Mouse (Mus musculus): ENCODE results near the gene Tro.

The Tro gene

GRCm38 (mm10) chrX:150656908-150657796 lies at the start of gene Tro:
Gene Tro, minus strand, starts transcription at chrX:150657583.
- peak; percentile 42 to 50 for DNase-seq (ENCODE audit: low spot score in 2 of 2)

- no peak for DNase-seq (ENCODE audit: low spot score in 2 of 2)
Measured at GRCm38 (mm10) chrX:150677505-150677904, 20.1 kb upstream of the Tro start.

GRCm38 (mm10) chrX:150662809-150663208 lies 5.4 kb upstream of the Tro start:
- no peak for DNase-seq (ENCODE audit: low spot score in 2 of 2)

- DNase-seq (ENCODE audit: low spot score in 2 of 2) = no peak
Measured at GRCm38 (mm10) chrX:150657797-150658118, 375 bp upstream of the Tro start.

GRCm38 (mm10) chrX:150656122-150656907 lies 1.1 kb downstream of the Tro start:
- DNase-seq (ENCODE audit: low spot score in 2 of 2) = peak; percentile 38 to 55

- DNase-seq (ENCODE audit: low spot score in 2 of 2) = no peak
Measured at GRCm38 (mm10) chrX:150636421-150636820, 21.0 kb downstream of the Tro start.

GRCm38 (mm10) chrX:150598882-150599281 lies 58.5 kb downstream of the Tro start:
- DNase-seq (ENCODE audit: low spot score in 2 of 2) = no peak
